Mouse (Mus musculus) cerebellum, postnatal 14 days (tissue): Measurements from ENCODE around the gene Aqp9.
"Not testable (repeated sequence)": the region's sequence is repeated elsewhere in the genome, so short reads cannot be mapped to it uniquely, and the experiment has no call there.

Source experiments
- DNase-seq, 2 experiments: peaks; one replicate each; pipeline ENCODE4 v3.0.0; 2021; ENCODE audit warnings: mixed read lengths in 2 of 2

Aqp9 gene

GRCm38 (mm10) chr9:71135073-71135472, 33.4 kb downstream of the Aqp9 start:
- DNase-seq = no peak

GRCm38 (mm10) chr9:71133190-71133589, 35.3 kb downstream of the Aqp9 start:
- DNase-seq = no peak

DNA sequence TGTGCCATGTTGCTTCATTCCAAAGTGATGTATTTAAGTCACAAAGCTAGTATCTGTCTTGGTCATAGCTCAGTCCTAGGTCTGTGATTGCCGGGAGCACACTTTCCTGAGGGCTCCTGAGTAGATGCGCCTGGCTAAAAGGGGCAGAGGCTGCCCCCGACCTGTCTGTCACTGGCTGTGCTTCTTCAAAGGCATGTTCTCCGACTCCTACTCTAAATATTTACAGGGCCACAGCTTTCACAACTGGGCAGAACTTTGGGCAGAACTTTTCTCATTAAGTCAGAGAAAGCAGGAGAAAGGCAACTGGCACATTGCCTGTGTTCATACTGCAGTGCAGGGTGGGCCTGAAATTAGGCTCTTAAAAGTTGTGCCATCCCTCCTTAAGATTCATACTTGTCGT, 36.7 kb downstream of the Aqp9 start:
- no peak for DNase-seq

GRCm38 (mm10) chr9:71128911-71129310, 39.6 kb downstream of the Aqp9 start:
- peak; percentile 76 to 82 for DNase-seq

GRCm38 (mm10) chr9:71126205-71126604, 42.3 kb downstream of the Aqp9 start:
- peak; percentile 65 to 70 for DNase-seq

GRCm38 (mm10) chr9:71123095-71123494, 45.4 kb downstream of the Aqp9 start:
- DNase-seq = not testable (repeated sequence)

DNA sequence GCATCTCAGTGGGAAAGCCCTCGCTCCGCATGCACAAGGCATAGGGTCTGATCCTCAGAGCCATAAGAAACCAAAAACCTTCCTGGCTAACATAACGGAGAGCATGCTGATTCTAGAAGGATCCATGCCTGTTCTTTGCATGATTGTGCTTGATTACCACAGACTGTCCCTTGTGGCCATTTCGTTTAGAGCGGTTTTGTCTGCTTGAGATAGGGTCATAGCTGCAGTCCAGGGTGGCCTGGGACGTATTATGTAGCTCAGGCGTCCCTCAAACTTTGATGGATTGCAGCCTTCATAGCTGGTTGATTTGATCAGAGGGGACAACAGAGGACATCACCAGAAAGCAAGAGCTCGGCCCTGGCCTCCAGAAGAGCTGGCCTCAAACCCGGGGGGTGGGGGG, 47.6 kb downstream of the Aqp9 start:
- DNase-seq = no peak

GRCm38 (mm10) chr9:71113166-71113565, 55.3 kb downstream of the Aqp9 start:
- DNase-seq = peak; percentile 51 to 64

DNA sequence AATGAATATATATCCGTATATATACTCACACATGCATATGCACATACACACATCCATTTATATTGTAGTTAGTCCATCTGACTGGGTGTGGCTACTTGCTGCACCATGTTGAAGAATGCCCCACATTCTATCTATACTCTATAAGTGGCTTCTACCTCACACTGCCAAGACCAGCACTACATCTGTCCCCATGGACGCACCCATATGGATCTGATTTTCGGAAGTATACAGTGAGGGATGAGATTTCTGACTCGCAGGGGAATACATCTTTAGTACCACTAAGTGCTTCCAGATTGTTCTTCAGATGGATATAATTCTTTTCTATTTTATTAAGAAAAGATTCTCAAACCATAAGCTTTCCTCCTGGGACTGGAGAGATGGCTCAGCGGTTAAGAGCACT, 65.0 kb downstream of the Aqp9 start:
- no peak for DNase-seq

GRCm38 (mm10) chr9:71094066-71094465, 74.4 kb downstream of the Aqp9 start:
- DNase-seq = no peak

- peak; percentile 82 to 84 for DNase-seq
Measured at GRCm38 (mm10) chr9:71092038-71092437, 76.4 kb downstream of the Aqp9 start.

DNA sequence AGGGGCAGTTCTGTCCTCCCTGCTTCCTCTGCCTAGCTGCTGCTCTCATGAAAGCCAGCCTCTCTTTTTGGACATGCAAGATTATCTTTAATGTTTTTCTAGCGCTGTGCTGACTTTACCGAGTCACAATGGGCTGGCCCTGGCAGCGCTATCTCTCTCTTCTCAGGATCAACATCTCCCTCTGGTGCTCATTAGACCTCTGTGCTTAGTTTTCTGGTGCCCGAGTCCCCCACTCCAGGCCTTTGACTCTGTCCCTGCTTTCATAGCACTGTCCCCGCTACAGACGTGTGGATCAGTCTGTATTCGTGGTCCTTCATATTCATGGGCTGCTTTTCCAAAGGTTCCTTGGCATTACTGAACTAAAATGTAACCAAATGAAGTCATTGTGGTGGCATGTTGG, 89.3 kb downstream of the Aqp9 start:
- no peak for DNase-seq

DNA sequence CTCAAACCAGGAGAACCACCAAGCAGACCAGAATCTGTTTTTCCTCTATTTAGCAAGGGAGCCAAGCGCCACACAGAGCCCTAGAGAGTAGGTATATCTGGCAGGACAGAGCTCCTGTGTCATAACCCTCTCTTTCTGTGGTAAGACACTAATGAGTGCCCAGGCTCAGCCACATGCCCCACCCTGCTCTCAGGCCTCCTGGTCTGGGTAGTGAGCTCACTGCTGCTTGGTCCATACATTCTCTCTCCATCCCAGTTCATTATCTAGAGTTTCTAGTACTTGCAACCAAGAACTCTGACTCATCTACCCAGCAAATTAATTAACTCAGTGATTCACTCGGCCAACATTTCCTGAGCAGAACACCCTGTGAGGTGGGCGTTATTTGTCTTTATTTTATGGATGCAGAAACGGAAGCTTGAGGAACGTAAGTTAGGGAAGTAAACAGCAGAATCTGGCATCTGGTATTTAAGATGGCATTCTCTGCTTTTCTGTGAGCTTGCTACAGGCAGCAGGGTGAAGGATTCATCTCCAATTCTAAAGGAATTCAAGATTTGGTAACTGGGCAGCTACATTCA, 91.1 kb downstream of the Aqp9 start:
- no peak for DNase-seq

- no peak for DNase-seq
Measured at GRCm38 (mm10) chr9:71076201-71076648, 92.3 kb downstream of the Aqp9 start.

GRCm38 (mm10) chr9:71073831-71074230, 94.7 kb downstream of the Aqp9 start:
- DNase-seq = peak; percentile 83 to 87

DNA sequence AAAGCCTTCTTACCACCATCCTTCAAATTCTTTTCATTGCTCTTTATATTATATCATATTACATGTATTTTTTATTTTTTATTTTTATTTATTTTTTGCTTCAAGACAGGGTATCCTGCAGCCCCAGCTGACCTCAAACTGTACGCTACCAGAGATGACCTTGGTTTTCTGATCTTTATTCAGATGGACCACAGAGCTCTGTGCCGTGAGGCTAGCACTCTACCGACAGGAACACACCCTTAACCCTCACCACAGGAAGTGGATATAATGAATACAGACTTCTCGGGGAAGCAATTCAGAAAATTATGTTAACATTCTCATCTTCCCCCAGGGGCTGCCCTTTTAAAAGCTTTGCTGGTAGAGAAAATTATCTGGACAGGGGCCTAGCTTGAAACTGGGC, 95.4 kb downstream of the Aqp9 start:
- peak in 1 of 2 experiments; percentile 22 for DNase-seq

DNA sequence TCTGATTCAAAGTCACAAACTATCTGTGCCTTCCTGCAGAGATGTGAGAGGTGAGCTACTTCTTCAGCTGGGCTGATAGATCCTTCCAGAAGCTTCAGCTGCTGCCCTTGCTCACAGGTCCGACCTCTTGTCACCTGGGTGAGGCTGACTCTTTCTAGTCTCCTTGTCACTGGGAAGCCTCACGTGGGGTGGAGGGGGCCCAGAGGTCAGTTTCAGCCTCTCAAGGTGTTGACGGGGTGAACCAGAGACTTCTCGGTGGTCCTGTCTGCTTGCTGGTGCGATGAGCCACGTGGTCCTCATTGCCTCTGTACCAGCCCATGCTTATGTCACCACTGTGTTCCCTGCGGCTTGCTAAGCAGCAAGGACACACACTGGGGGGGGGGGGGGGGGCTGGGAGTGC, 96.0 kb downstream of the Aqp9 start:
- DNase-seq = peak in 1 of 2 experiments; percentile 43

- DNase-seq = peak; percentile 72 to 74
Measured at GRCm38 (mm10) chr9:71071581-71072330, 96.7 kb downstream of the Aqp9 start.

- DNase-seq = no peak
Measured at GRCm38 (mm10) chr9:71070628-71071027, 97.9 kb downstream of the Aqp9 start.

DNA sequence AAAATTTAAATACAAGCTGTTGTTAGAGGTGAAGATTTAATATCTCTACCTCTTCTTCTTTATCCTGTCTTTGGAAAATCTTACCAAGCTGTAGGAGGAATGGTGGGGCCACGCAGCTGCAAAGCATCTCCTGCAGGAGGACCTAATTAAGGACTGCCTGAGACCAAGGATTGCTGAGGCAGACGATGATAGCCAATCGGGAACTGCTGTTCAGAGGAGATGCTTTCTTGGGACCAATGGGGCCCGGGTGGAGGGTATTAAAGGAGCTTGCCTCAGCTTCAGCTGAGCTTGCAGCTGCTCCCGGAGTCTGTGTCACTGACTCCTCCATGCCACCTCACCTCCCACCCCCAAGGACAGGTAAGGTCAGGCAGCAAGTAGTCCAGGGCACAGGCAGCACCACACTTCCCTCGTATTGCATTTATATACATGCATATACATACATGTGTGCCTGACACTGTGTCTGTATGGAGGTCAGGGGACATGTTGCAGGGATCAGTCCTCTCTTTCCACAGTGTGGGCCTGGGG, 99.6 kb downstream of the Aqp9 start:
- no peak for DNase-seq

- DNase-seq = peak; percentile 33 to 47
Measured at GRCm38 (mm10) chr9:71067156-71067555, 101.3 kb downstream of the Aqp9 start.

DNA sequence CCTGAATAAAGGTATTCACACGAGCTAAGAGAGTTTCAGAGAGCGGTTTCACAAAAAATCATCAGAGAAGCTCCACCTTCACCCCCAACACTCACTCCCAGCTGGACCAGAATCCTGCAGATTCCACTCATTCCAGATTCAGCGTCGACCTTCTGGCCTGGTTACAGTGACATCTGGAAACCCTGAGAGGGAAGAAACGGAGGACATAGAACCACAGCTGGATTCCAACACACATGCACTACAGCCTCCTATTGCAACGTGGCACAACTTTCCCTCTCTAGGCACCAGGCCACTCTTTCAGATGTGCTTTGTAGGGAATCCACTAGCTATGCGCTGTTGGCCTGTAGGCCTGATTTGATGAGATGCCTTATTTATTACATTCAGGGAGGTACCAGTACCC, 102.0 kb downstream of the Aqp9 start:
- peak in 1 of 2 experiments; percentile 3 for DNase-seq

GRCm38 (mm10) chr9:71065343-71065875, 103.1 kb downstream of the Aqp9 start:
- peak; percentile 32 to 34 for DNase-seq

GRCm38 (mm10) chr9:71064291-71064840, 104.1 kb downstream of the Aqp9 start:
- DNase-seq = no peak
